1 mouse cellular context compared by ENCODE assay signal in genomic region chr2:27312500-27312899, GRCm38 (mm10).
TF ChIP-seq lines count a peak whose summit lies in the region.

No protein-coding gene starts in this region.

TF ChIP-seq in CH12.LX, 34 proteins besides CTCF, POLR2A, EP300 and RAD21 (continued from another document):
- TF ChIP-seq IRF4 (IDR thresholded peaks at IDR 0.05; ENCODE audit: low read depth, low read length) (no peak), MEF2A (IDR thresholded peaks at IDR 0.05; ENCODE audit: borderline replicate concordance, low read depth, low read length) (no peak), KAT2A (IDR thresholded peaks at IDR 0.05; ENCODE audit: insufficient replicate concordance, low read length) (no peak), UBTF (IDR thresholded peaks at IDR 0.05; ENCODE audit: low read depth, low read length) (0 out of 2 replicates have a peak, but pooled peaks have one; percentile 25), ELF1 (IDR thresholded peaks at IDR 0.05; ENCODE audit: low read depth, low read length) (no peak), NRF1 (IDR thresholded peaks at IDR 0.05; ENCODE audit: low read depth, low read length) (no peak), TBP (conservative IDR thresholded peaks at IDR 0.05; ENCODE audit: low read depth, low read length) (0 out of 2 replicates have a peak, but pooled peaks have one; percentile 23), ZMIZ1 (IDR thresholded peaks at IDR 0.05; ENCODE audit: low read depth, low read length) (no peak), SIN3A (IDR thresholded peaks at IDR 0.05; ENCODE audit: low read length) (no peak), USF2 (conservative IDR thresholded peaks at IDR 0.05; ENCODE audit: low read depth, low read length) (no peak), GABPA (IDR thresholded peaks at IDR 0.05; ENCODE audit: insufficient replicate concordance, low read depth, low read length) (no peak), CHD1 (IDR thresholded peaks at IDR 0.05; ENCODE audit: low read depth, low read length) (no peak), JUND (conservative IDR thresholded peaks at IDR 0.05; ENCODE audit: low read depth, low read length) (no peak), ETS1 (conservative IDR thresholded peaks at IDR 0.05; ENCODE audit: low read depth, low read length) (0 out of 2 replicates have a peak, but pooled peaks have one; percentile 10), MAZ (IDR thresholded peaks at IDR 0.05; ENCODE audit: low read depth, low read length) (0 out of 2 replicates have a peak, but pooled peaks have one; percentile 64), POLR2AphosphoS2 (IDR thresholded peaks at IDR 0.05; ENCODE audit: low read depth, low read length) (no peak)
